ENCODE assay signal across 31 mouse cellular contexts in the genomic region with DNA sequence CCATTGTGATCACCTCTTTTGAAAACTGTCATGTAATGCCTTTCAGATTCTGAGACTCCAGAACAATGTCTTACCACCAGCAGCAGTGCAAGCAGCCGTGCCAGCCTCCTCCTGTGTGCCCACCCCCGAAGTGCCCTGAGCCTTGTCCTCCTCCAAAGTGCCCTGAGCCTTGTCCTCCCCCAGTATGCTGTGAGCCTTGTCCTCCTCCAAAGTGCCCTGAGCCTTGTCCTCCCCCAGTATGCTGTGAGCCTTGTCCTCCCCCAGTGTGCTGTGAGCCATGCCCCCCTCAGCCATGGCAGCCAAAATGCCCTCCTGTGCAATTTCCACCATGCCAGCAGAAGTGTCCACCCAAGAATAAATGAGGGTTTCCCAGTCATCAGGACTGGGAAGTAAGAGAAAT. TPM values are rescaled to one million over a fixed set of nuclear protein-coding genes. Genes with fewer than 3 reads are reported as not detected.
"Had no signal": no experiment of that assay in that cellular context is flagged by ENCODE, and none has a peak within 500 bp of the region (broad histone marks: within the 10 kb centered on the region; RNA-seq: fewer than 3 reads in every experiment).

No protein-coding gene starts in this region.

- H3K4me2 ChIP-seq: heart, embryonic 11.5 days; heart, embryonic 13.5 days; heart, embryonic 15.5 days; hindbrain, embryonic 13.5 days; hindbrain, embryonic 15.5 days; limb, embryonic 13.5 days; limb, embryonic 15.5 days; liver, embryonic 12.5 days had no signal

- H3K27ac ChIP-seq: heart, adult 2 months; heart, embryonic 13.5 days; heart, embryonic 15.5 days; hindbrain, embryonic 13.5 days; hindbrain, embryonic 15.5 days; hindbrain, postnatal 0 days; limb, embryonic 13.5 days; limb, embryonic 15.5 days; liver, embryonic 12.5 days; liver, embryonic 14.5 days had no signal

- DNase-seq: forebrain, postnatal 0 days; gastrocnemius, postnatal 14 days; gastrocnemius, postnatal 36 days; heart, adult 11 months; heart, adult 2 months; heart, postnatal 14 days; heart, postnatal 36 days; kidney, adult 11 months; kidney, adult 8-10 months; layer of hippocampus, adult 9-11 months; layer of hippocampus, postnatal 36 days; left cerebral cortex, postnatal 4 days had no signal

- H3K27me3 ChIP-seq: heart, embryonic 13.5 days; heart, embryonic 15.5 days; hindbrain, embryonic 13.5 days; hindbrain, embryonic 15.5 days; limb, embryonic 13.5 days; limb, embryonic 15.5 days; liver, embryonic 12.5 days had no signal

- ATAC-seq: forebrain, postnatal 0 days; hindbrain, postnatal 0 days; intestine, embryonic 16.5 days; liver, embryonic 12.5 days had no signal

- H3K4me1 ChIP-seq: heart, embryonic 13.5 days; heart, embryonic 15.5 days; hindbrain, embryonic 13.5 days; hindbrain, embryonic 15.5 days; limb, embryonic 13.5 days; limb, embryonic 15.5 days; liver, embryonic 12.5 days had no signal

- H3K36me3 ChIP-seq: heart, embryonic 13.5 days; heart, embryonic 15.5 days; hindbrain, embryonic 13.5 days; hindbrain, embryonic 15.5 days; limb, embryonic 13.5 days; limb, embryonic 15.5 days; liver, embryonic 12.5 days had no signal

- H3K9me3 ChIP-seq: heart, embryonic 13.5 days; heart, embryonic 15.5 days; hindbrain, embryonic 13.5 days; hindbrain, embryonic 15.5 days; limb, embryonic 13.5 days; limb, embryonic 15.5 days; liver, embryonic 12.5 days had no signal

- H3K9ac ChIP-seq: forebrain, postnatal 0 days; heart, embryonic 13.5 days; heart, embryonic 15.5 days; hindbrain, embryonic 13.5 days; hindbrain, embryonic 15.5 days; limb, embryonic 13.5 days; limb, embryonic 15.5 days; liver, embryonic 12.5 days; liver, embryonic 14.5 days had no signal

- H3K4me3 ChIP-seq: heart, adult 2 months; heart, embryonic 13.5 days; heart, embryonic 15.5 days; hindbrain, embryonic 13.5 days; hindbrain, embryonic 15.5 days; limb, embryonic 13.5 days; limb, embryonic 15.5 days; liver, embryonic 12.5 days had no signal

RNA-seq across cellular contexts. Expression of a gene that starts 1.0 kb away (rescaled TPM):
- polyA plus RNA-seq: forebrain, postnatal 0 days; gonadal fat pad, adult 2 months; heart, adult 2 months; heart, embryonic 11.5 days; heart, embryonic 13.5 days; heart, embryonic 15.5 days; hindbrain, embryonic 13.5 days; hindbrain, embryonic 15.5 days; intestine, embryonic 14.5 days; intestine, embryonic 16.5 days; large intestine, adult 2 months; limb, embryonic 11.5 days; limb, embryonic 13.5 days; liver, adult 2 months; liver, embryonic 12.5 days; liver, embryonic 14.5 days had no signal

RNA-seq across cellular contexts. Expression of a gene that starts 21.6 kb away (rescaled TPM):
- polyA plus RNA-seq: forebrain, postnatal 0 days; gonadal fat pad, adult 2 months; heart, adult 2 months; heart, embryonic 11.5 days; heart, embryonic 13.5 days; heart, embryonic 15.5 days; heart, postnatal 0 days; hindbrain, embryonic 11.5 days; hindbrain, embryonic 13.5 days; hindbrain, embryonic 15.5 days; hindbrain, postnatal 0 days; intestine, embryonic 14.5 days; intestine, embryonic 16.5 days; large intestine, adult 2 months; limb, embryonic 11.5 days; limb, embryonic 13.5 days; liver, adult 2 months; liver, embryonic 12.5 days; liver, embryonic 14.5 days; liver, embryonic 16.5 days had no signal

RNA-seq across cellular contexts. Expression of a gene that starts 32.2 kb away (rescaled TPM):
- polyA plus RNA-seq: forebrain, postnatal 0 days; gonadal fat pad, adult 2 months; heart, embryonic 11.5 days; heart, embryonic 13.5 days; hindbrain, embryonic 11.5 days; hindbrain, embryonic 13.5 days; hindbrain, embryonic 15.5 days; hindbrain, postnatal 0 days; limb, embryonic 11.5 days; limb, embryonic 13.5 days; liver, embryonic 12.5 days; liver, embryonic 14.5 days had no signal

RNA-seq across cellular contexts. Expression of a gene that starts 34.6 kb away (rescaled TPM):
- polyA plus RNA-seq: forebrain, postnatal 0 days; gonadal fat pad, adult 2 months; heart, adult 2 months; heart, embryonic 11.5 days; heart, embryonic 13.5 days; heart, embryonic 15.5 days; heart, postnatal 0 days; hindbrain, embryonic 11.5 days; hindbrain, embryonic 13.5 days; hindbrain, embryonic 15.5 days; hindbrain, postnatal 0 days; intestine, embryonic 14.5 days; intestine, embryonic 16.5 days; large intestine, adult 2 months; limb, embryonic 11.5 days; limb, embryonic 13.5 days; limb, embryonic 15.5 days; liver, adult 2 months; liver, embryonic 12.5 days; liver, embryonic 14.5 days; liver, embryonic 16.5 days had no signal

RNA-seq across cellular contexts. Expression of a gene that starts 47.6 kb away (rescaled TPM):
- polyA plus RNA-seq: forebrain, postnatal 0 days; gonadal fat pad, adult 2 months; heart, adult 2 months; heart, embryonic 11.5 days; heart, embryonic 13.5 days; heart, embryonic 15.5 days; heart, postnatal 0 days; hindbrain, embryonic 11.5 days; hindbrain, embryonic 13.5 days; hindbrain, embryonic 15.5 days; hindbrain, postnatal 0 days; intestine, embryonic 14.5 days; intestine, embryonic 16.5 days; large intestine, adult 2 months; limb, embryonic 11.5 days; limb, embryonic 13.5 days; limb, embryonic 15.5 days; liver, adult 2 months; liver, embryonic 12.5 days; liver, embryonic 14.5 days; liver, embryonic 16.5 days had no signal
